Mouse (Mus musculus): ENCODE results near the gene Pttg1ip. TPM values are rescaled to one million over a fixed set of nuclear protein-coding genes. Genes with fewer than 3 reads are reported as not detected.

The Pttg1ip gene
- polyA plus RNA-seq, 1 experiment from 2014 or later: 210 TPM

DNA sequence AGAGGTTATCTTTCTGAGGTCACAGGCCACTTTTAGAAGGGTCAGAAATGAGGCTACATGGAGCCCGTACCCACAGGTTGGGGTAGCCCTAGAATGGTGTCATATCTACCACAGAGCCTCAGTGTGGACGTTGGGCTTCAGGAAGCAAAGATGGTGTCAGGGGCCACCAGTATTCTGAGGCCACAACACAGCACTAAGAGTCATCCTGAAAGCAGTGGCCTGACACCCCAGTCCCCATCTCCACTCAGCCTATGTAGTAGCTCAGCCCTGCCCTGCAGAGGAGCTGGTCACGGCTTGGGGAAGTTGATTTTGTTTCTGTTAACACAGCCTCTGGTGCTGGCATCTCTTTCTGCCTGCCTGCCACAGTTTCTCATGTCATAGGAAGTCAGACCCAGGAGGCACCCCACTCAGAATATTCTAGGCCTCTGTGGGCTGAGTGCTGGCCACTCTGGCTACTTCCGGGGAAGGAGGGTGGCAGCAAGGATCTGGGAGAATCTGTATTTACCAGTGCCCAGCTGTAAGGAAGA is 40.9 kb upstream of the Pttg1ip start:
- TF ChIP-seq CTCF (IDR thresholded peaks at IDR 0.05; ENCODE audit: low read depth): no peak
- ATAC-seq (replicated peaks; ENCODE audit: low FRiP score, low read depth) (no peak), DNase-seq (ENCODE audit: low spot score) (no peak)
- no peaks in the 10 kb centered on the region for H3K27me3 ChIP-seq (ENCODE audit: insufficient read depth, low read length)
- H3K9ac ChIP-seq (ENCODE audit: low read depth, low read length): no peak overlapping the region
- no peak overlapping the region for H3K4me3 ChIP-seq (replicated peaks; ENCODE audit: low read depth, low read length)
- H3K4me2 ChIP-seq (ENCODE audit: low read length): no peak overlapping the region
- H3K4me1 ChIP-seq (replicated peaks; ENCODE audit: insufficient read depth, low read length): no peaks in the 10 kb centered on the region
- 77% methylated on average over 4 of the region's 4 CpGs for WGBS
- no peaks in the 10 kb centered on the region for H3K36me3 ChIP-seq (ENCODE audit: insufficient read depth, low read length)
- H3K9me3 ChIP-seq (replicated peaks; ENCODE audit: low read length): no peaks in the 10 kb centered on the region
- no peak overlapping the region for H3K27ac ChIP-seq

DNA sequence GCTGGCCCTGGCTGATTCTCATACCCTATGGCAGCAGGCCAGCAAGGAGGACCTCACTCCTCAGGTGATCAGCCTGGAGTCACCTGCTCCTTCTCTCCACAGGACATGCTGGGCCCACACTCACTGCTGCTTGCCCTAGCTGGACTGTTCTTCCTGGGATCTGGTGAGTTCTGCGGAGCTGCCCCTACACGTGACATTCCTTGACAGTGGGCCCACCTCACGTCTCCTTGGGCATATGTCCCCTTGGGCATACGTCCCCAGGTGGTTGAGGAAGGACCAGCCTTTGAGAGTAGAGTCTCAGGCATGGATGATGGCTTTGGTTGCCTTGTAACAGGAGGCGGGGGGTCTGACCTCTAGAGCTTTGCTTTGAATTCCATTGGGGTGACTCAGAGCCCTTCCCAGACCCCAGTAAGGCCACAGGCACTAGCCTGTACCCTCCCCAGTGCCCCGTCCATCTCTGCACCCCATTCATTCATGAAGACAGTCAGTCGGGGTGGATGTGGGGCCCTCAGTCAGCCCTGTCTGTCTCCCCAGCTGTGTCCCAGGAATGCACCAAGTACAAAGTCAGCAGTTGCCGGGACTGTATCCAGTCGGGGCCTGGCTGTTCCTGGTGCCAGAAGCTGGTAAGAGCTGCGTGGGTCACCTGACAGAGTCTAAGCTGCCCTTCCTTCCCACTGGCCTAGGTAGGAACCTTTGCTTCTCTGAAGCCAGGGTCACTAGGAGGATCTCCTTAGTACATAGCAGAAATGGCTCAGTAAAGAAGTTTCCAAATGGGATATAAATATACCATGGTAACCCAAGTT is 39.5 kb upstream of the Pttg1ip start:
- DNase-seq (ENCODE audit: low spot score) (no peak), ATAC-seq (replicated peaks; ENCODE audit: low FRiP score, low read depth) (no peak)
- Histone ChIP-seq H3K9me3 (replicated peaks; ENCODE audit: low read length) (no peaks in the 10 kb centered on the region), H3K4me2 (ENCODE audit: low read length) (no peak overlapping the region), H3K9ac (ENCODE audit: low read depth, low read length) (no peak overlapping the region), H3K27me3 (ENCODE audit: insufficient read depth, low read length) (no peaks in the 10 kb centered on the region), H3K4me1 (replicated peaks; ENCODE audit: insufficient read depth, low read length) (no peaks in the 10 kb centered on the region), H3K4me3 (replicated peaks; ENCODE audit: low read depth, low read length) (no peak overlapping the region), H3K36me3 (ENCODE audit: insufficient read depth, low read length) (no peaks in the 10 kb centered on the region), H3K27ac (no peak overlapping the region)
- WGBS: 82% methylated on average over 10 of the region's 10 CpGs
- TF ChIP-seq CTCF (IDR thresholded peaks at IDR 0.05; ENCODE audit: low read depth): no peak

DNA sequence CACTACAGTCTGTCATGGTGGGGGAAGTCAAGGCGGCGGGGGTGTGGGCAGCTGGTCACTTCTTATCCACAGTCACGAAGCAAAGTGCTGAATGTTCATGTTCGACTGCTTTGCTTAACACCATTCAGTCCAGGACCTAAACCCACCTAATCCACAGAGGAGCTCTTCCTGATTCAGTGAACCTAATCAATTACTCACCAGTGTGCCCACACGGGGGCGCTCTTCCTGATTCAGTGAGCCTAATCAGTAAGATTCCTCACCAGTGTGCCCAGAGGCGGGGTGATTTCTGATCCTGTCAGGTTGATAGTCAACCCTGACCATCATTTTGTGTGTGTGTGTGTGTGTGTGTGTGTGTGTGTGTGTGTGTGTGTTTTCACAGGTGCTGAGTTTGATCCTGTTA is 38.3 kb upstream of the Pttg1ip start:
- H3K27ac ChIP-seq: no peak overlapping the region
- H3K4me3 ChIP-seq (replicated peaks; ENCODE audit: low read depth, low read length): no peak overlapping the region
- no peaks in the 10 kb centered on the region for H3K27me3 ChIP-seq (ENCODE audit: insufficient read depth, low read length)
- no peaks in the 10 kb centered on the region for H3K9me3 ChIP-seq (replicated peaks; ENCODE audit: low read length)
- DNase-seq (ENCODE audit: low spot score) (peak; percentile 27), ATAC-seq (replicated peaks; ENCODE audit: low FRiP score, low read depth) (no peak)
- no peaks in the 10 kb centered on the region for H3K4me1 ChIP-seq (replicated peaks; ENCODE audit: insufficient read depth, low read length)
- H3K36me3 ChIP-seq (ENCODE audit: insufficient read depth, low read length): no peaks in the 10 kb centered on the region
- no peak overlapping the region for H3K9ac ChIP-seq (ENCODE audit: low read depth, low read length)
- peak; percentile 62 for TF ChIP-seq CTCF (IDR thresholded peaks at IDR 0.05; ENCODE audit: low read depth)
- no peak overlapping the region for H3K4me2 ChIP-seq (ENCODE audit: low read length)
- 46% methylated on average over 7 of the region's 7 CpGs for WGBS

DNA sequence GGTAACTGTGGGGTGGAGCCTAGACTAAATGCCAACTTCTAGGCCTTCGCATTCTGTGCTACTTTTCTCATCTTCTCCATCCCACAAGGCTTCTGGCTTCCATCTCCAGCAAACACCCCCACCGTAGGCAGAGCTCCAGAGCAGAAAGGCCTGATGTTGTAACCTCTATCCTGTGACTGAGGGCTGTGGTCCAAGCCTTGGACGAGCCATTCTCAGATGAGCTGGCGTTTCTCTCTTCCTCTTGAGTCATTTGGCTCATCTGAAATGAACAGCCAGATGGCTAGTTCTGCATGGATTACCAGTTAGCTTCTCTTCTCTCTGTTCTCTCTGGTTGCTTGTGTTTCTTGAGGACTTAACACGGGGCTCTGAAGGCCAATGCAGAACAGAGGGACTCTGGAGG is 36.6 kb upstream of the Pttg1ip start:
- H3K27me3 ChIP-seq (ENCODE audit: insufficient read depth, low read length): no peaks in the 10 kb centered on the region
- H3K27ac ChIP-seq: no peak overlapping the region
- no peak overlapping the region for H3K4me2 ChIP-seq (ENCODE audit: low read length)
- TF ChIP-seq CTCF (IDR thresholded peaks at IDR 0.05; ENCODE audit: low read depth): no peak
- no peak overlapping the region for H3K4me3 ChIP-seq (replicated peaks; ENCODE audit: low read depth, low read length)
- H3K9me3 ChIP-seq (replicated peaks; ENCODE audit: low read length): no peaks in the 10 kb centered on the region
- no peak for ATAC-seq (replicated peaks; ENCODE audit: low FRiP score, low read depth)
- no peak overlapping the region for H3K9ac ChIP-seq (ENCODE audit: low read depth, low read length)
- no peaks in the 10 kb centered on the region for H3K36me3 ChIP-seq (ENCODE audit: insufficient read depth, low read length)
- no peaks in the 10 kb centered on the region for H3K4me1 ChIP-seq (replicated peaks; ENCODE audit: insufficient read depth, low read length)
- 75% methylated on average over 5 of the region's 5 CpGs for WGBS
- DNase-seq (ENCODE audit: low spot score): no peak

DNA sequence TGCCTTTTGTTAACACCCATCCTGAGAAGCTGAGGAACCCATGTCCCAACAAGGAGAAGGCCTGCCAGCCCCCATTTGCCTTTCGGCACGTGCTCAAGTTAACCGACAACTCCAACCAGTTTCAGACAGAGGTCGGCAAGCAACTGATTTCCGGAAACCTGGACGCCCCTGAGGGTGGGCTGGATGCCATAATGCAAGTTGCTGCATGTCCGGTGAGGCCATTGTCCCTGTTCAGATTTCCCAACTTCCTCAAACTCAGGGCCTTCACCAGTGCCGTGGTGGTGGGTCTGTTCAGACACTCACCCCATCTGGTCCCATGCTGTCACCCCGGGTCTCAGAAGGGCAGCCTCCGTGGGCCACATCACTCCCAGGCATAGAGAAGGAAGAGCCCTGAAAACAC is 32.9 kb upstream of the Pttg1ip start:
- Histone ChIP-seq H3K27ac (no peak overlapping the region), H3K27me3 (ENCODE audit: insufficient read depth, low read length) (no peaks in the 10 kb centered on the region), H3K36me3 (ENCODE audit: insufficient read depth, low read length) (no peaks in the 10 kb centered on the region), H3K9me3 (replicated peaks; ENCODE audit: low read length) (no peaks in the 10 kb centered on the region), H3K4me1 (replicated peaks; ENCODE audit: insufficient read depth, low read length) (no peaks in the 10 kb centered on the region), H3K9ac (ENCODE audit: low read depth, low read length) (no peak overlapping the region), H3K4me3 (replicated peaks; ENCODE audit: low read depth, low read length) (no peak overlapping the region), H3K4me2 (ENCODE audit: low read length) (no peak overlapping the region)
- ATAC-seq (replicated peaks; ENCODE audit: low FRiP score, low read depth) (no peak), DNase-seq (ENCODE audit: low spot score) (no peak)
- 82% methylated on average over 10 of the region's 10 CpGs for WGBS
- TF ChIP-seq CTCF (IDR thresholded peaks at IDR 0.05; ENCODE audit: low read depth): no peak

DNA sequence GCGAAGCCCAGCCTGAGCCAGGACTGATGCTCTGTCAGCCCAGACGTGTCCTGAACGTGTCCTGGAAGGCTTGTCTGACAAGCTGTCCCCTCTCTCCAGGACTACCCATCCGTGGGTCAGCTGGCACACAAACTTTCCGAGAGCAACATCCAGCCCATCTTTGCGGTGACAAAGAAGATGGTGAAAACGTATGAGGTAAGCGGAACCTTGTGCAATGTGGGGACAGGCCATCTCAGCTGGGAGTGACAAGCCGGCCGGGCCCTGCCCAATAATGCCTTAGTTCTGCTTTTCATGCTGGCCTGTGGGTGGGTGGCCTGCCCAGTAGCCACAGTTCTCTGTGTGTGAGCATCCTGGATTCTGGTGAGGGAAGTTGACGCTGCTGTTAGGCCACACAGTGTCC is 30.6 kb upstream of the Pttg1ip start:
- Histone ChIP-seq H3K4me1 (replicated peaks; ENCODE audit: insufficient read depth, low read length) (no peaks in the 10 kb centered on the region), H3K36me3 (ENCODE audit: insufficient read depth, low read length) (no peaks in the 10 kb centered on the region)

More for the DNA sequence above, 30.6 kb upstream of the Pttg1ip start:
- ATAC-seq (replicated peaks; ENCODE audit: low FRiP score, low read depth) (no peak), DNase-seq (ENCODE audit: low spot score) (no peak)
- no peaks in the 10 kb centered on the region for H3K27me3 ChIP-seq (ENCODE audit: insufficient read depth, low read length)
- H3K4me3 ChIP-seq (replicated peaks; ENCODE audit: low read depth, low read length): no peak overlapping the region
- no peak overlapping the region for H3K27ac ChIP-seq
- TF ChIP-seq CTCF (IDR thresholded peaks at IDR 0.05; ENCODE audit: low read depth): no peak
- WGBS: 83% methylated on average over 11 of the region's 11 CpGs
- H3K9me3 ChIP-seq (replicated peaks; ENCODE audit: low read length): no peaks in the 10 kb centered on the region
- H3K9ac ChIP-seq (ENCODE audit: low read depth, low read length): no peak overlapping the region
- no peak overlapping the region for H3K4me2 ChIP-seq (ENCODE audit: low read length)

Measured in kidney, postnatal 0 days (tissue).